Mouse (Mus musculus) left cerebral cortex, postnatal 25 days (tissue): ENCODE data around the gene Mettl18. TPM values are rescaled to one million over a fixed set of nuclear protein-coding genes. Genes with fewer than 3 reads are reported as not detected.

Experiments
- DNase-seq, 2 experiments: peaks; one replicate each; pipeline ENCODE4 v3.0.0; 2022; ENCODE audit warnings: low spot score in 2 of 2, mixed read lengths in 1 of 2
- intact Hi-C: fragments of 180-260 bp; cut with DNase I; formaldehyde crosslinking; loops from one replicate; pipeline ENCODE4 v1.15.1; 2025
- total RNA-seq, 2 experiments: library from RNA; stranded (reverse); gene quantifications; 2 replicates each; pipeline ENCODE4 v1.2.3; 2021

The Mettl18 gene
- total RNA-seq, 2 experiments from 2014 or later, result 5.4 to 6.1 TPM

GRCm38 (mm10) chr1:164027416-164027815, 32.7 kb downstream of the Mettl18 start:
- no peak for DNase-seq
- intact Hi-C loops, result no loop called here

- DNase-seq, result no peak
- intact Hi-C loops, result no loop called here
These were observed 45.9 kb downstream of the Mettl18 start for GRCm38 (mm10) chr1:164040385-164041135.

GRCm38 (mm10) chr1:164043549-164043948, 48.9 kb downstream of the Mettl18 start:
- no peak for DNase-seq
- intact Hi-C loops, result no loop called here

Other genes starting within 250 kb of the Mettl18 start
- 100 to 1,000 TPM; 205 to 213 TPM for gene Kifap3, start 215.3 kb upstream of the Mettl18 start, total RNA-seq
- gene Scyl3, start 65.8 kb upstream of the Mettl18 start, total RNA-seq, result 10 to 100 TPM; 20.5 to 23.8 TPM
- gene BC055324, start 93 bp upstream of the Mettl18 start, total RNA-seq, result 1 to 10 TPM; 1.1 to 1.4 TPM
- gene Sele, start 53.3 kb downstream of the Mettl18 start, total RNA-seq, result not detected
- under 1 TPM in 1 of 2 experiments, not detected in 1; 0.18 TPM for gene Sell, start 67.1 kb downstream of the Mettl18 start, total RNA-seq
- not detected for gene Selp, start 120.4 kb downstream of the Mettl18 start, total RNA-seq
- gene F5, start 156.9 kb downstream of the Mettl18 start, total RNA-seq, result 1 to 10 TPM in 1 of 2 experiments, under 1 TPM in 1; 0.94 to 1.1 TPM